Mouse (Mus musculus) liver, embryonic 12.5 days (tissue): ENCODE measurements at regions not wholly inside any gene's neighbourhood (a gene's known extent, or its start where the extent isn't known, plus 50 kb on each side); places are given as distances from the start of the nearest gene placed in this dataset.

Experiments
- ATAC-seq: fragments of 200-750 bp; cut with Nextera tagmentation; 2 replicates; pipeline ENCODE4 v1.8.0; 2017; ENCODE audit warnings: moderate number of reproducible peaks, mild to moderate bottlenecking, moderate library complexity
- H3K27ac ChIP-seq: fragments of 300-500 bp; sonication (generic); 2 replicates; pipeline ENCODE4 v1.5.1; 2016; ENCODE audit warnings: mild to moderate bottlenecking
- H3K27me3 ChIP-seq: fragments of 300-500 bp; sonication (generic); replicated peaks from 2 replicates; pipeline ENCODE4 v1.6.1; 2016; ENCODE audit warnings: mild to moderate bottlenecking, moderate library complexity
- H3K36me3 ChIP-seq: fragments of 300-500 bp; sonication (generic); 2 replicates; pipeline ENCODE4 v1.6.1; 2016; ENCODE audit warnings: mild to moderate bottlenecking, moderate library complexity
- H3K4me1 ChIP-seq: fragments of 300-500 bp; sonication (generic); 2 replicates; pipeline ENCODE4 v1.6.1; 2016
- H3K4me2 ChIP-seq: fragments of 300-500 bp; sonication (generic); 2 replicates; pipeline ENCODE4 v1.6.1; 2016; ENCODE audit warnings: mild to moderate bottlenecking, moderate library complexity
- H3K4me3 ChIP-seq: fragments of 300-500 bp; sonication (generic); 2 replicates; pipeline ENCODE4 v1.5.1; 2016; ENCODE audit warnings: mild to moderate bottlenecking, moderate library complexity
- H3K9ac ChIP-seq: fragments of 300-500 bp; sonication (generic); 2 replicates; pipeline ENCODE4 v1.6.1; 2016; ENCODE audit warnings: mild to moderate bottlenecking, moderate library complexity
- H3K9me3 ChIP-seq: fragments of 300-500 bp; sonication (generic); replicated peaks from 2 replicates; pipeline ENCODE4 v1.6.1; 2016; ENCODE audit warnings: mild to moderate bottlenecking, moderate library complexity
- WGBS: fragments of 180-500 bp; shearing (Covaris S2); methylation state at CpG from one replicate; pipeline ENCODE4 v1.1.7; 2016; ENCODE audit not compliant: insufficient replicate concordance; 5-methylcytosine and 5-hydroxymethylcytosine counted together

DNA sequence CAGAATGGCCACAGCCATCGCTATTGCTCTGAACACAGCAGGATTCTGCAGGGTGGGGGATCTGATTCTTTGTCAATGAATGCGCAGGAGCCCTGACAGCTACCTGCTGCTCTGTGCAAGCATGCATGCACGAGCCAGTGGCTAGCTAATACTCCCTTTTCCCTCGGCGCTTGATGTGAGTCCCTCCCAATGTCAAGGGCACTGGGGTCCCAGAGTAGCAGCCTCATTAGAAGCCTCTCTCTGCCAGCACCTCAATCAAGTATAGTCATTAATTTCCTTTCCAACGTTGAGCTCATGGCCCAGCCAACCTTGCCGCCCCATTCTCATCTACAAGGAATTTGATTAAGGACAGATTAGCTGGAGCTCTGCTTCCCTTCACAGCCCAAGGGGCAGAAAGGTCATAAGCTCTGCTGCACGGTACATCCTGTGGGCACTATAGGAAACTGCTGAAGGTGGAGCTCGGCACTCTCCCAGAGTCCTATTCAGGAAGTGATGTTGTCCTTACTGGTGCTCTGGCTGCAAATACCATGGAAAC is 190.2 kb upstream of the Cops8 start:
- no peaks in the 10 kb centered on the region for H3K4me1 ChIP-seq
- H3K4me3 ChIP-seq, result no peak overlapping the region
- no peaks in the 10 kb centered on the region for H3K36me3 ChIP-seq
- H3K9ac ChIP-seq, result no peak overlapping the region
- no peak overlapping the region for H3K27ac ChIP-seq
- no peak for ATAC-seq
- WGBS, result 53% methylated on average over 9 of the region's 9 CpGs
- no peaks in the 10 kb centered on the region for H3K27me3 ChIP-seq
- H3K4me2 ChIP-seq, result no peak overlapping the region
- no peaks in the 10 kb centered on the region for H3K9me3 ChIP-seq

- no peak overlapping the region for H3K4me2 ChIP-seq
- H3K27ac ChIP-seq, result no peak overlapping the region
- H3K4me3 ChIP-seq, result no peak overlapping the region
- no peaks in the 10 kb centered on the region for H3K27me3 ChIP-seq
- no peaks in the 10 kb centered on the region for H3K9me3 ChIP-seq
- WGBS, result 69% methylated on average over 4 of the region's 4 CpGs
- no peaks in the 10 kb centered on the region for H3K36me3 ChIP-seq
- no peak for ATAC-seq
- H3K4me1 ChIP-seq, result no peaks in the 10 kb centered on the region
- H3K9ac ChIP-seq, result no peak overlapping the region
These were observed 188.0 kb upstream of the Cops8 start for GRCm38 (mm10) chr1:90414751-90415150.

- H3K4me2 ChIP-seq, result no peak overlapping the region
These were observed 178.5 kb upstream of the Cops8 start for GRCm38 (mm10) chr1:90424066-90424821.

GRCm38 (mm10) chr1:90428334-90428733 is 174.4 kb upstream of the Cops8 start:
- 83% methylated on average over 6 of the region's 6 CpGs for WGBS
- no peak for ATAC-seq
- no peak overlapping the region for H3K4me2 ChIP-seq

More at GRCm38 (mm10) chr1:90424066-90424821, 178.5 kb upstream of the Cops8 start:
- Histone ChIP-seq H3K27ac (no peak overlapping the region), H3K36me3 (no peaks in the 10 kb centered on the region), H3K9me3 (no peaks in the 10 kb centered on the region), H3K9ac (no peak overlapping the region), H3K4me3 (no peak overlapping the region), H3K27me3 (no peaks in the 10 kb centered on the region), H3K4me1 (no peaks in the 10 kb centered on the region)
- 64% methylated on average over 13 of the region's 13 CpGs for WGBS
- ATAC-seq, result no peak

DNA sequence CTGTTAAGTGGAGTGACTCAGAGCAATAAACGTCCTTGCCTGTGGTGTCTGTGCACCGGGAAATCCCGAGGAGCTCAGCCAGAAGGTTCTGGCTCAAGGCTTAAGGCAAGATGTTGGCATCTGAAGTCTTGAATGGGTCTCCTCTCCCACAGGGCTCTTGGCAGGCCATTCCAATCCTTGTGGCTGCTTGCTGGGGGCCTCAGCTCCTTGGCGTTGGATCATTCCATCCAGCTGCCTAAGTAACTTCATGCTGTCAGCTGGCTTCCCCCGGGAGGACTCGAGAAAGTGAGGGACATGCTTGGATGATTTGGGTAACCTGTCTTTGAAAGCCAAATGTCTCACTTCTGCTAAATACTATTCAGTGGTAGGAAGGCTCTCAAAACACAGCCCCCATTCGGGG is 174.0 kb upstream of the Cops8 start:
- Histone ChIP-seq H3K9me3 (no peaks in the 10 kb centered on the region), H3K9ac (no peak overlapping the region), H3K4me2 (no peak overlapping the region), H3K36me3 (no peaks in the 10 kb centered on the region), H3K27me3 (no peaks in the 10 kb centered on the region), H3K27ac (no peak overlapping the region), H3K4me1 (no peaks in the 10 kb centered on the region), H3K4me3 (no peak overlapping the region)
- no peak for ATAC-seq
- 68% methylated on average over 7 of the region's 7 CpGs for WGBS

More at GRCm38 (mm10) chr1:90428334-90428733, 174.4 kb upstream of the Cops8 start:
- Histone ChIP-seq H3K36me3 (no peaks in the 10 kb centered on the region), H3K4me1 (no peaks in the 10 kb centered on the region), H3K27me3 (no peaks in the 10 kb centered on the region), H3K4me3 (no peak overlapping the region), H3K27ac (no peak overlapping the region), H3K9me3 (no peaks in the 10 kb centered on the region), H3K9ac (no peak overlapping the region)

- H3K9ac ChIP-seq, result no peak overlapping the region
- H3K4me1 ChIP-seq, result no peaks in the 10 kb centered on the region
- H3K4me3 ChIP-seq, result no peak overlapping the region
- no peaks in the 10 kb centered on the region for H3K9me3 ChIP-seq
- H3K36me3 ChIP-seq, result no peaks in the 10 kb centered on the region
- no peak for ATAC-seq
- no peak overlapping the region for H3K27ac ChIP-seq
- WGBS, result 67% methylated on average over 9 of the region's 9 CpGs
- H3K4me2 ChIP-seq, result no peak overlapping the region
- no peaks in the 10 kb centered on the region for H3K27me3 ChIP-seq
These were observed 172.3 kb upstream of the Cops8 start for GRCm38 (mm10) chr1:90430480-90430879.

DNA sequence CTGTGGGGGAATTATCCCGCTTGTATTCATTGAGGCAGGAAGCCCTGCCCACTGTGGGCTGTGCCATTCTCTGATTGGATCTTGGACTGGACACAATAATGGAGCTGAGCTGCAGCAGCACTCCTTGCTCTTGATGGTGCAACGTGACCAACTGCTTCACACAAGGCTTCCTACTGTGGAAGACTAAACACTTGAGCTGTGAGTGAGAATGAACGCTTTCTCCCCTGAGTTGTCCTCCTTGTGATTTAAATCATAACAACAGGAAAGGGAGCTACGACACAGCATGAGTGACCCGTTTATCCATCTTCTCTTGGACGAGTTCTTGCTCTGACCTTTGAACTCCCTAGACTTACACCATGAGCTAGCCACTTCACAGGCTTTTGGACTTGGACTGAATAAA is 171.0 kb upstream of the Cops8 start:
- WGBS, result 56% methylated on average over 6 of the region's 6 CpGs
- H3K4me1 ChIP-seq, result no peaks in the 10 kb centered on the region
- H3K9ac ChIP-seq, result no peak overlapping the region
- no peak for ATAC-seq
- no peak overlapping the region for H3K27ac ChIP-seq
- H3K4me2 ChIP-seq, result no peak overlapping the region
- no peaks in the 10 kb centered on the region for H3K27me3 ChIP-seq
- H3K36me3 ChIP-seq, result no peaks in the 10 kb centered on the region
- no peaks in the 10 kb centered on the region for H3K9me3 ChIP-seq
- no peak overlapping the region for H3K4me3 ChIP-seq

GRCm38 (mm10) chr1:90433911-90434310 is 168.9 kb upstream of the Cops8 start:
- no peak overlapping the region for H3K9ac ChIP-seq
- no peak overlapping the region for H3K4me2 ChIP-seq
- no peak for ATAC-seq
- H3K36me3 ChIP-seq, result no peaks in the 10 kb centered on the region
- 51% methylated on average over 5 of the region's 5 CpGs for WGBS
- no peaks in the 10 kb centered on the region for H3K9me3 ChIP-seq
- no peaks in the 10 kb centered on the region for H3K4me1 ChIP-seq
- no peaks in the 10 kb centered on the region for H3K27me3 ChIP-seq
- no peak overlapping the region for H3K4me3 ChIP-seq
- no peak overlapping the region for H3K27ac ChIP-seq

DNA sequence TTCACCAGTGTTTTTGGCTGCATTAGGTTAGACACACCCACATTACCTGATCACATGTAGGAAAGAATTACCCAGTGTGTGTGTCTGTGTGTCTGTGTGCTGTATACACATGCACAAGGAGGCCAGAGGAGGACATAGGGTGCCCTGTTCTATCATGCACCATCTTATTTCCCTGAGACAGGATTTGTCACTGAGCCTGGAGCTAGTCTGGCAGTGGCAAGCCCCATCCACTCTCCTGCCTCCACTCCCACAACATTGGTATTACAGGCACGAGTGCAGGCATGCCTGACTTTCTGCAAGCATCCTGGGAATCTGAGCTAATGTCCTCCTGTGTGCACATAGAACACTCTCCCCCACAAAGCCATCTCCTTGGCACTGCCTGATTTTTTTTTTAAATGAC is 162.1 kb upstream of the Cops8 start:
- no peak overlapping the region for H3K27ac ChIP-seq
- no peaks in the 10 kb centered on the region for H3K4me1 ChIP-seq
- ATAC-seq, result no peak
- H3K36me3 ChIP-seq, result no peaks in the 10 kb centered on the region
- H3K4me2 ChIP-seq, result no peak overlapping the region
- no peak overlapping the region for H3K4me3 ChIP-seq
- 44% methylated on average over 1 of the region's 1 CpGs for WGBS
- H3K9ac ChIP-seq, result no peak overlapping the region
- H3K27me3 ChIP-seq, result no peaks in the 10 kb centered on the region; the same call in 1 of the 2 replicates
- no peaks in the 10 kb centered on the region for H3K9me3 ChIP-seq

- H3K36me3 ChIP-seq, result no peaks in the 10 kb centered on the region
- ATAC-seq, result no peak
- H3K4me1 ChIP-seq, result no peaks in the 10 kb centered on the region
- no peak overlapping the region for H3K9ac ChIP-seq
- 63% methylated on average over 10 of the region's 10 CpGs for WGBS
- H3K27ac ChIP-seq, result no peak overlapping the region
- H3K4me2 ChIP-seq, result no peak overlapping the region
- H3K4me3 ChIP-seq, result no peak overlapping the region
- H3K9me3 ChIP-seq, result no peaks in the 10 kb centered on the region
- no peaks in the 10 kb centered on the region; the same call in 1 of the 2 replicates for H3K27me3 ChIP-seq
These were observed 161.5 kb upstream of the Cops8 start for GRCm38 (mm10) chr1:90441134-90441868.

GRCm38 (mm10) chr1:90442250-90443240 is 160.2 kb upstream of the Cops8 start:
- Histone ChIP-seq H3K4me2 (no peak overlapping the region), H3K27me3 (no peaks in the 10 kb centered on the region; the same call in 1 of the 2 replicates), H3K36me3 (no peaks in the 10 kb centered on the region), H3K9me3 (no peaks in the 10 kb centered on the region), H3K4me3 (no peak overlapping the region), H3K4me1 (no peaks in the 10 kb centered on the region), H3K9ac (no peak overlapping the region), H3K27ac (no peak overlapping the region)
- 63% methylated on average over 19 of the region's 19 CpGs for WGBS
- ATAC-seq, result no peak
